Mouse (Mus musculus) lung, postnatal 14 days (tissue): ENCODE data around the gene Tst.

Experiments used
- DNase-seq: peaks from one replicate; pipeline ENCODE4 v3.0.0; 2021

Tst gene

DNA sequence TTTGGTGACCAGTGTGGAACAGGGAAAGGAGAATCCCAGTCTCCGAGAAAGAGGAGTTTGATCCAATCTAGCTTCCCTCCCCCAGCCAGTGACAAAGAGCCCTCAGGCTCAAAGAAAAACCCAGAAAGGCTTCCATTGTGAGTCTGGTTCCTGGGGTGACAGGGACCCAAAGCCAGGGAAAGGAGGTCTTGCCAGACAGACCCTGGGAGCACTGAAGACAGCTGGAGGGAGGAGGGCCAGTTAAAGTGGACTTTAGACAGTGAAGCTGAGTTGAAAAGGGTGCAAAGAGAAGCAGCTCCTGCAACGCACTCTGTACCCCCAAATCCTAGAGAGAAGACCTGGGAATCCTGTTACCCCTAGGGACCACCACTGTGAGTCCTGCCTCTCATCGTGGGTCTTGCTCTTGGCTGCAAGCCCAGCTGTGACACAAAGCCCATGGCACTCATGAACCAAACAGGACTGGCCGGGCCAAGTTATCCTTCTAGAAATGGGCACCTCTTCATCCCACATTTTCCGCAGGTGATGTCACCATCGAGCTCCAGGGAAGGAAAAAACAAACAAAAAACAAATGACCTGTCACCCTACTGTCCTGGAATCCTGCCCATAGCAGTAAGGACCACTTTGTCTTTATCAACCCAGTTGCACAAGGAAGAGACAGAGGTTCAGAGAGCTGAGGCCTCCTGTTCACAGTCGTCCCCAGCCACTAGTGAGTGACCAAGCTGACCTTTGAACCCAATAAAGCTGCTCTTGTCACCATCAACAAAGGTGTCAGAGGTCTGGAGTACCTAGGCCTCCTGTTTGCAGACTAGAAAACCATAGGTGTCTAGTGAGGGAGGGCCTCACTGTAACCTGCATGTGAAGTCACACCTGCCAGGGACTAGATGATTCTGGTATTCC, 21.2 kb downstream of the Tst start:
- DNase-seq: no peak

DNA sequence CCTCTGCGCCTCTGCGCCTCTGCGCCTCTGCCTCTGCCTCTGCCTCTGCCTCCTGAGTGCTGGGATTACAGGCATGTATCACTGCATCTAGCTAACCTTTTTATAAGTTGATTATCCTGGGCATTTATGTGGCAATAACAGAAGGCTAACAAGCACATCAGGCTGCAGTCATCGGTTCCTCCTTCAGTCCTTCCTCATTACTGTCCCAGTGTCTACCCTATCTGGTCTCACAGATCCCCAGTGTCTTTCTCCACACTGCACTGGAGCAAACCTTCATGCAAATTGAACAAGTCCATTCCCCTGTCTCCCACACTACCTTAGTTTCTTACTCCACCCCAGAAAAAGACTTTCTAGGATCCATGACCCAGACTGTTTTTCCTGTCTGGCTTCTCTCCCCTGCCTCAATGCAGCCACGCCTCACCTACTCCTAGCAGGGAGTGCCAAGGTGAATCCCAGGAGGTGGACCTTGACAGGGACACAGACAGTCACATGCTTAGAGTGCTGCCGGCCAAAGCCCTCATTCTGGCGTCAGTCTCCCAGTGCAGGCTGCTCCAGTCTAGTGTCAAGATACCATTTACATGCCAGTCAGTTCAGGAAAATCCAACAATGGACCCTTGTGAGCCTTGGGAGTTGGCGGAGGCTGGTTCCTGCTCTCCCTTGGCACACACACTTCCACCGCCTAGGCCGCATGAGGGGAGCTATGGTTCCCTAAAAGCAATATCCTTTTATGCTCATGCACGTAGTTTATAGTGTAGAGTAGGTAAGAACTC, 22.1 kb downstream of the Tst start:
- DNase-seq: no peak

DNA sequence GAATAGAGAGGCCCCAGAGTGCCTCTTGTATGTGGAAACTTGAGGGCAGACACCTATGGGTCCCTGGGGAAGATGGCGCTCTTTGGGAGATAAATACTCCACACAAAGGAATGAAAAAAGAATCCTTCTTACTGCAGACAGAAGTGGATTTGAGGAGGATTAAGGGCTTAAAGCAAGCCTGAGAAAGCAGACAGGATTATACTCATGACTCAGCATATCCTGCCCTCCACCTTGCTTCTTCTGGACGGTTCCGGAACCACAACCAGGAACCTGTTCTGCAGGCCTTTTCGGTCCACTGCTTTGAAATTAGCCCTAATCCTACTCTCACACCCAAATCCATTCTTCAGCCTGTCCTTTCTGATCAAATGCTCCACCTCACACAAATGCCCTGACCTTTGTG, 23.6 kb downstream of the Tst start:
- DNase-seq: no peak

DNA sequence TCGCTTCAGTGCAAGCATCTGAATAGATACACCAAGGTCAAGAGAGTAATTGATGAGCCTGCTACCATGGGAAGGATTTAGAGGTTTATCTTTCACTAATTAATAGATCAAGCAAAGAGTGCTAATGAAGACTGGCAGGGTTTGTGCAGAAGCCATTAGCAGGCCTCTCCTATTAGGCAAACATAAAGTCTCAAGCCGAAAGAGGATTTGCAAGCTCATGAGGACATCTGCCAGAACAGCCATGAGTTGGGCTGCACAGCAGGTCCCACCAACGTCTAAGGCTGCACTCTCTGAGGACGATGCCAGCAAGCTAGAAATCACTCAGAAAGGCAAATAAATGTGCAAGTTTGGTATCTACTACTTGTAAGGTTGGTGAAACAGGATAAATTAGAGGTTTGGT, 25.0 kb downstream of the Tst start:
- DNase-seq: no peak

DNA sequence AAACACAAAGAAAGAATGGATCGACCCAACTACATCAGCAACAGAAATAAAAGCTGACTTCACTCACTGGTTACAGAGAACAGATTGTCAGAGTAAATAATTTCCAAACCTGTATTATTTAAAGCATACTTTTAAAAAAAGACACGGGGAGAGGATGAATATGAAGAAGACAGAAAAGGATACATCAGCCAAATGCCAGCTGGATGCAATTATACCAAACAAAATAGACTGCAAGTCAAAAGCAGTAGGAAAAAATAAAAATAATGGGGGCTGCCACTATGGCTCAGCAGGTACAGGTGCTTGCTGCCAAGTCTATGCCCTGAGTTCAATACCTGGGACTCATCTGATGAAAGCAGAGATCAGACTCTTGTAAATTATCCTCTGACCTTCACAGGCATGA, 25.5 kb downstream of the Tst start:
- no peak for DNase-seq

DNA sequence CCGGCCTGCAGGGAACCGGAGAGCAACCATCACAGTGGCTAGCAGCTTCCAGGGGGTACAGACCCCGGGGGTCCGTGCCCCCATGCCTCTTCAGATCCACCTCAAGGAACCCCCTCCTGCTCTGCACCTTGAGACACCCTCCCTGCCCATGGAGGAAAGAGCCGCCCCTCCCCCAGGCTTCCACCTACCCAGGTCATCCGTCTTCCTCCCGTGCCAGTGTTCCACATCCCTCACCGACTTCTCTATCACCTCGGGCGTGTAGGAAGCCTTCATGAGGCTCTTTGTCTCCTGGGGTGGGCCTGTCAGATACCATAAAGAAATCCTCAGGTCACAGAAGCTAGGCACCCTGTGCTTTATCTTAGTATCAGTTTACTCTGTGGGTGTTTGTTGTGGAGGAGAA, 27.2 kb downstream of the Tst start:
- no peak for DNase-seq

DNA sequence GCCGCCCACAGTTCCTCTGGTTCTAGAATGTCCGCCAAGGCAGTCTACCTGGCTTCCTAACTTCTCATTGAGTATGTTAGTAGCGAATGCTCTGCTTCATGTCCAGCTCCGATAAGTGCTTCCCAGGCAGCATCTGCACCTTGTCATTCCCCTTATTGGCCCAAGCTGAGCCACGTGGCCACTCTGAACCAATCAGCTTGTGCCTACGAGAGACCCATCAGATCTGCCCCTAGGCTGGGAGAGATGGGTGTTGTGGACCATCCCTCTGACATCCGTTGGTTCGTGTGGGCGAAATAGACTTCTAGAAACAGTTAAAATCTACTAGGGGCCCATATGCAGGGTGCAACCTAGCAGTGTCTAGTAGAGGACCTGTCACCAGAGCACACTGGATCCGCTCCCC, 27.8 kb downstream of the Tst start:
- no peak for DNase-seq

DNA sequence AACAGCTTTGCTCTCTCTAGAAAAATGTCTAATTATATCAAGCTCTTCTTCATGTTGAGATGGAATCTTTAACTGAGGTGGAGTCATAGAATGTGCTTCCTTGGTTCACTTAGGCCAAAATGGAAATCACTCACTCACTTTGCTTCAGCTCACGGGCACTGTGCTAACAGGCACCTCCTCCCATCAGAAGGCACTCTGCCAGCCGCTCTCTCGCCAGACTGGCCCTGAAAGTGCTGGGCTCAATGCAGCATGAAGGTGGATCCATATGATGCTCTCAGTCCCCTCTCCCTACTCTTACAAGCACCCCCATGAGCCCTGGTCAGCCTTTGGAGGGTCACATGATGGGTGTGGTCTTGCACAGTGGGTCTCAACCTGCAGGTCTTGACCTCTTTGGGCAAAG, 31.5 kb downstream of the Tst start:
- peak; percentile 54 for DNase-seq

DNA sequence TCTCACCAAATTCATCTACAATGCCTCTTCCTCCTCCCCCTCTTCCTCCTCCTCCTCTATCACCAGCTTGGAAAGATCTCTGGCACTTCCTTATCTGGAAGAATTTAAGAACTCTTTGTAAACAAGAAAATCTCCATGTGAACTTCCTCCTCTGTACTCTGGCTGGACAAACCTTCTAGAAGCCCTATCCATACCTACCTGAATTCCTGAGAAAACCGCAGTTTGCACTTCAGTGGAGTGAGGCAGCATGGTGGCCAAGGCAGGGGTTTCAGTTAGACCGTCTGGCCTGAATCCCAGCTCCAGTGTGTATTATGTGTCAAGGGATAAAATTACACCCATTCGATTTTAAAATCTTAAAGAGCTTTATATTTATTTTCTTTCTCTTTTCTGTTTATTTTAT, 32.9 kb downstream of the Tst start:
- peak; percentile 51 for DNase-seq

DNA sequence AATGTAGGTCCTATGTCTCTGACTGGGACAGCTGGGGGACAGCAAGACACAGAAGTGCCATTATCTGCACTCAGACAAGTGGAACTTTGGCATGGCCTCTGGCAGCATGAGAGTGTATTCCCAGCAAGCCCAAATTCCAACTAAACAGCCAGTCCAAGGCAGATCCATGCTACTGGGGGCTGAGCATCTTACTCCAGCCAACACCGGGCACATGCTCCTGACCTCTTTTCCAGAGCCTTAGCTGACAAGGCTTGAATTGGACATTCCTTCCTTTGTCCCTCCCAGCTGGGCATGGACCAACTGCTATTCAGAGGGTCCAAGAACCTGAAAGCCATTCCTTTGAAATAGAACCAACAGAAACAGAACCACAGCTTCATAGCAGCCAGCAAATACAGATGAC, 36.1 kb downstream of the Tst start:
- no peak for DNase-seq

DNA sequence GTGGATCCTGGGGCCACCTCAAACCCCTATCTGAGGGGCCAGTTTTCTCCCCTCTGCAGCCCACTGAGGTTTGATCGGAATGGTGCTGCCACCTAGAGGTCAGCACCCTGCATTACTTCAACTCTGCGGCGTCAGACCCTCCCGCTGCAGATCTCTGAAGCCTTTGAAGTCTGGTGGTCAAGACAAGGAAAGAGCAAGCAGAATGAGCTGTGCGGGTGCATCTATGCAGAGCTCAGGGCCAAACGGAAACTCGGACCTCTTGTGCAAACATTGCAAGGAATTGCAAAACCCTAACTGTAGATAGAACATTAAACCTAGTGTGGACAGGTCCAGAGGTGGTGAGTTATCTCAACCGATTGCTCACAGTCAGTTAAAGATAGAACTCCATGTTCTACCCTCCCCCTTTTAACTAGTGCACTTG, 36.8 kb downstream of the Tst start:
- DNase-seq: peak; percentile 66

DNA sequence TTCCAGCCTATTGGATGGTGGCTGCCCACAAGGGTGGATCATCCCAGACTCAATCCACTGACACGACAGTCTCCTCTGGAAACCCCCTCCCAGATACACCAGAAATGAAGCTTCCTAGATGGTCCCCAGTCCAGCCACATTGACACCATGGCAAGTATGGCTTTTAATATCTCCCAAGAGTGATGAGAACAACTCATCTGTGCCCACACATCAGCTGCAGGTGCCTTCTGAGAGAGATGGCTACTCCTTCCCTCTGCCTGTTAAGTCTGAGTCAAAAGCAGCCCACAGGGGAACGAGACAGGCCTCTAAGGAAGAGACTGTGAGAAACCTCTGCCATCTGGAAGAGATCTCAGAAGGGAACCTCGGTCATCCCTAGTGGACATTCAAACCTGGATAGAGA, 37.9 kb downstream of the Tst start:
- DNase-seq: no peak

DNA sequence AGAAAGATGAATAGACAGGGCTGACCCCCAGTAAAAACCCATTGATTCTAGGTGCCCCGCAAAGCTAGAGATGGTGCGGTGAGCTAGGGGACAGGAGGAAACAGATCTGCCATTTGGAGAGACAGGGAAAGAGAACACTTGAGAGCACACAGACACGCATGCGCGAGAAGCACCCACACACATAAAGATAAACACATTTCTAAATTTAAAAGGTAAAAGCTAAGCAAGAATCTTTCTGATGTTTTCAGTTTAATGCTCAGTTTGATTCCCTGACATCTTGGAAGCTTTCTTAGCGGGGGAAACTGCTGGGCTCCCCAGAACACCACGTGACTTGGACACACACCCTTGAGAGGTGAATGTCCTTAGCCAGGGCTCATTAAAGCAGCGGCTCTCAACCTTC, 38.8 kb downstream of the Tst start:
- DNase-seq: no peak

DNA sequence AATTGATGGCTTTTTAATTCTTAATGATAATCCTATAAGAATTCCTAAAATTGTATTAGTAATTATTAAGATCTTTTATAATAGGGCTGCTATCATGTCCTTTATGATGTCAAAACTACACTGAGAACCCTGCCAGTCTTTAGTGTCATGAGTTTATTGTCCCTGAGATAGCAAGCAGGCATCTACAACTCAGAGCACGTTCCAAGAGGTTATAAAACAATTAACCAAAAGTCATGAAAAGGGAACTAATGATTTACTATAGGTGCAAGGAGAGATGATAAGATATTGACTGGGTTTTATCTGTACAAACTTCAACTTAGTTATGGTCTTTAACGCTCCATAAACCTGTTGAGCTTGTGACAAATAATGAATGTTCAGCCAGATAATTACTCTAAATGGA, 39.8 kb downstream of the Tst start:
- no peak for DNase-seq

DNA sequence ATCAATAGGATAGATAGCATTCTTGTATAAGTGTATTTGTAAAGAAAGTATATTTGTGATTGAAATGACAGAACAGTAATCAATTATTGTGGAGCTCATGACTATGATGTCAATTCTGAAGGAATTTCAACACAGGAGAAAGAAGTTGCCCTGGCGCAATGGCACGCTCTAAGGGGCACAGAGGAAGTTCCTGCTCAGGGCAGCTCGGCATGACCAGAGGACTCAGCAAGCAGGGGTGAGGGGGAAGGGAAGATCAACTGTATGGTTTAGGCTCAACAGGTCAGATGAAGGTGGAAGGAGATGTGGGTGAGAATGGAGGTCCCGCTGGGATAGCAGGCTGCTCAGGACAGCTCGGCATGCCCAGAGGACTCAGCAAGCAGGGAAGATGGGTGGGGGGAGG, 50.2 kb downstream of the Tst start:
- no peak for DNase-seq

DNA sequence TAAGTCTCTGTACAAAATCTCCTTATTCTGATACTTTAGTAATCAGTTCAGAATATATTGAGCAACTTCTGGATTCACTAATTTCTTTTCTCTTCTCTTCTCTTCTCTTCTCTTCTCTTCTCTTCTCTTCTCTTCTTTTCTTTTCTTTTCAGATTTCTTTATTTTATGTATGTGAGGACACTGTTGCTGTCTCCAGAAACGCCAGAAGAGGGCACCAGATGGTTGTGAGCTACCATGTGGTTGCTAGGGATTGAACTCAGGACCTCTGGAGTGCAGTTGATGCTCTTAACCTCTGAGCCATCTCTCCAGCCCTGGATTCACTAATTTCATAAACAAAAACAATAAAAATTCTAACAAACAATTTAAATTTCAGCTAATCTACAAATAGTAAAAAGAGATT, 50.7 kb downstream of the Tst start:
- DNase-seq: peak; percentile 74

DNA sequence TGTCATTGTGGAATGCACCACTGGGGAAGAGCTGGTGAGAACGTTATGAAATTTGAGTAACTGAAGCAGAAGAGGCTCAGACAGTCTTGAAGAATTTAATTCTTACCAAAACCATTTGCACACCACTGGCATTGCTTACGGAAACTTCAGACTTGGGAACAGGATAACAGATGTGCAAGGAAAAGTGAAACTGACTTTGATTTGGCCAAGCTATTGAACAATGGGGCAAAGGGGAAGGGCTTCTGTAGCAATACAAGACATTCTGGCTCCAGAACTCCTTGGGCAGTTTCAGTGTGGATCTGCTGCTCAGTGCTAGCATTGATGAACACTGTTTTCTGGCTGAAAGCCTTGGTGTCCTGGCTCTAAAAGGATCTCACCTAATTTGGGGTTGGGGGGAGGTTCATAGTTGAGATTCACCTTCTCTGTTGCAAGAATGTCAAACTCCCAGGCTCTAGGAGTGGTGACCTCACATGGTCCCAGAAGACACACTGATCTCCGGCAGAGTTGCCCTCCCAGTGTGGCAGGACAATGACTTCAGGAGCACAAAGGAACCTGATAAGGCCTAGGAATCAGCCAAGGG, 54.0 kb downstream of the Tst start:
- no peak for DNase-seq
